Mouse (Mus musculus): Measurements from ENCODE around the gene Ankdd1a.
A peak's percentile ranks its signal among the peaks of the same experiment; 100 is the strongest.

Gene Ankdd1a

DNA sequence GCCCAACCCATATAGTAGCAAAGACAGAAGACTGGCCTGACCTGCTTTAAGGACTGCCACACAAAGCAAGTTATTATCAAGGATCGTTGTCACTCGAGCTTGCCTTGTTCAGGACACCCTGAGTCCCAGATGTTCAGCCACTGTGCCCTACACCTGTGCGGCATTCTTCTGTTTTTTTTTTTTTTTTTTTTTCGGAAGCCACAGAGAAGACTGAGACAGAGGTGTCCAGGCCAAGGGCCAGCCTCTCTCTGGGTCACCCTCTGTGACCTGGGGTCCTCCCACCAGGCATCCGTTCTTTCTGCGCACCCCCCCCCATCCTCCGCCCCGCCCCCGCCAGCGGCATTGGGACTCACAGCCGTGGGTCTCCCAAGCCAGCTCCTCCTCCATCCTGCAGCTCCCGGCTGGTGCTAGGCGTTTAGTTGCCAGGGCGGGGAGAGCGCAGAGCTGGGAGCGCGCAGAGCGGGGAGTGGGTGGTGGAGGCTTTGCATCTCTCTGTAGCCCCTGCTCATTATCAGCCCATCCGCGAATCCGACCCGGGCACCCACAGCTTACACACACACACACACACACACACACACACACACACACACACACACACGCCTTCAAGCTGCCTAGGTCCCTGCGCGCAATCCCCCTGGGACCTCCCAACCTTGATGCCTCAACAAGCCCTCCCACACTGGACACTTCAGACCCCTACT is at the start of gene Ankdd1a:
TSS of gene Ankdd1a (minus strand) at position 387 of the 698 bp plus-strand sequence.
- no peak for DNase-seq (ENCODE audit: low spot score)

DNA sequence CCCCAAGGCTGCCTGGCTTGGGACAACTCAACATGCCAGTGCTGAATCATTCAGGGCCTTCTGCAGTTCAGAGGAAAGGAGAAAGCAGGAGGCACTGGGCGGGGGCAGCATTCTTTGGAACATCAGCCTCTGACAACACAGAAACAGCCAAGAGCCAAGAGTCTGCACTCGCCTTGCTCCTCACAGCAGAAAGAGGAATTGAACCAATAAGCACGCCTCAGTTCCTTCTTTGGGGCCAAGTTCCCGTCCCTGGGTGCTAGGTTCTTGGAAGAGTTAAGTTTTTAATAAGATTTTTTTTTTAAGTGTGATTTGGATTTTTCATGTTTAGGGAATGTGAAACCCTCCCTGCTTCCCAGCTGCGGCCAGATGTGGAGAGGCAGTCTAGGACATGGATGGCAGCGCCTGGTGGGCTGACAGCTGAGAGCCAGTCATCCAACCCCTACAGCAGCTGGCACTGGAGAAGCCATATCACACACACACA is 49.5 kb upstream of the Ankdd1a start:
- no peak for DNase-seq (ENCODE audit: low spot score)

DNA sequence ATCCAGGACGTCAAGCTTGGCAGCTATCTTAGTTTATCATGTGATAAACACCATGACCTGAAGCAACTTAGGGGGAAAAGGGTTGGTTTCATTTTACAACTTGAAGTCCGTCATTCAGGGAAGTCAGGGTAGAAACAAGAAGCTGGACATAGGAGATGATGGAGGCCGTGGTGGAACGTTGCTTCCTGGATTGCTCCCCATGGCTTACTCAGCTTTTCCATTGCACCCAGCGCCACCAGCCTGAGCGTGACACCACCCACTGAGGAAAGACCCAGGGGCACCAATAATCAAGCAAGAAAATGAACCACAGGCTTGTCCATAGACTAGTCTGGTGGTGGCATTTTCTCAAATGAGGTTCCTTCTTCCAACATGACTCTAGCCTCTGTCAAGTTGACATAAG is 48.8 kb upstream of the Ankdd1a start:
- no peak for DNase-seq (ENCODE audit: low spot score)

DNA sequence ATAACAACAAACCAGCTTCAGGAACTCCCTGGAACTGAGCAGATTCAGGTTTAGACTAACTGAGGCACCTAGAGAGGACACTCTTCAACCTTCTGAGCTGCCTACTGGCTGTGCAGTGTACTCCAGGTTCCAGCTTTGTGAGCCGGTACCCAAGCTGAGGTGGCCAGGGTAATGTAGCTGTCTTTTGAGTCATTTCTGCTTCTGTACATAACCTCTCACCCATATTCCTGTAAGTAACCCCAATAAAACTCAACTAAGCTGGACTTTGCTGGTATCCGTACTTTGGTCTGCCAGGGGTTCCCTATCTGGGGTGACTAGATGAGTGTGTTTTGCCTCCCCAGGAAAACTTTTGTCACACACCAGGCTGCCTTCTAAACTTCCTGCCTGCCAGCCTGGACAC is 44.7 kb upstream of the Ankdd1a start:
- no peak for DNase-seq (ENCODE audit: low spot score)

DNA sequence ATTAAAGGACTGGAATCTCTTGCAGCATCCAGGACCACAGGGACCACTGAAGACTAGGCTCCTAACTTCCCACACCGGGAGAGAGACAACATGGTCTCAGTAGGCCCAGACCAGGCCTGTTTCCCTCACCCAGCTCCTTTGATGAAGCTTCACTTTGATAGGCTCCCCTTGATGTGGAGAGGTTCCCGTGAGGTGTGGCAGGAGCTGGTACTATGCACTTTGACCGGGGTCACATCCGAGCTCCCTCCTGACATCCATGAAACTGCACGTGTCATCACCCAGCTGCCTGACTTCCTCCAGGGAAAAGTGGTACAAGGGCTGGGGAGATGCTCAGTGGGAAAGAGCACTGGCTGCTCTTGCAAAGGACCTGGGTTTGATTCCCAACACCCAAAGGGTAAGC is 43.1 kb upstream of the Ankdd1a start:
- no peak for DNase-seq (ENCODE audit: low spot score)

DNA sequence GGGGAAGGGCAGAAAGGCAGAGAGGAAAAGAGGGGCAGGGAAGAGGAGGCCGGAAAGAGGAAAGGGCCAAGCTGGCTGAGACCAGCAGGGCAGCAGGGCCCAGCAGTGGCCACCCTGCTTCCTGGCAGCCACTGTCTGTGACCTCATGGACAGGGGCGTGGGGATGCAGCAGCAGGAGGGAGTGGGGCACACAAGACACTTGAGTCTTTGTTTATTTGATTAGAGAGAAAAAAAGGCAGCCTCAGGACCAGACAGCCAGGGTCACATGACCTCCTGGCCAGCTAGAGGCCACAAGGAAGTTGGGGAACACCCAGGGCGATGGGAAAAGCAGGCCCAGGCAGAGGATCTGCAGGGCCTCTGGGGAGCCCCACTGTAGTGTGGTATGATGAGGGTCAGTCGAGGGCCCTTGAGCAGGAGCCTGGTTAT is 42.1 kb upstream of the Ankdd1a start:
- DNase-seq (ENCODE audit: low spot score) = no peak

DNA sequence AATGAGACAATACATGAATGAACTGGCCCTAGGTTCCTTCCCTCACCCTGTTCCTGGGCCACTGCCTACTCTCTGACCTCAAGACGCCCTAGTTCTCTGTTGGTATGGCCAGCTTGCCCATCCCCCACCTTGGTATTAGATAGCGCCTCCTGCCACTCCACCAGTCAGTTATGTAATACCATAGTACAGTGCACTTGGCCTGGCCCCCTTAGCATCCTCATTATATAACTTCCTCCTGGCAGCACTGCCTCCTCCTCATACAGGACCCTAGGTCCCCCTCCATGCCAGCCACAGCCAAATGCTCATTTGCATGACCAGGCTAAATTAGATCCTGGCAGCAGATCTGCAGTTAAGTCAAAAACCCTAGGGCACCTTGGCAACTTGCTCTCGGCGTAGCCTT is 41.0 kb upstream of the Ankdd1a start:
- no peak for DNase-seq (ENCODE audit: low spot score)

DNA sequence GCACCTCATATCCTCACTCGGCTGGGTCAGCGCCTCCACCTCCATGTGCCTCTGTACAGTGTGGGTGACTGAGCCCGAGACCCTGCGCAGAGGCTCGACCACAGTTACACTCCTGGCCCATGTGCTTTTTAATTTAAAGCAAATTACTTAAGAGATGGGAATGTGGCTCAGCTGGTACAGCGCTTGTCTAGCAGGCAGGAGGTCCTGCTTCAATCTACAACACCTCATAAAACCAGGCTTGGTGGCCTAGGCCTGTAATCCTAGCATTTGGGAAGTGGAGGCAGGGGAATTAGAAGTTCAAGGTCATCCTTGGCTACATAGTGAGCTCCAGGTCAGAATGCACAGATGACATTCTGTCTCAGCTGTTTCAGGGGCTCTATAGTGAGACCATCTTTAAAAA is 38.8 kb upstream of the Ankdd1a start:
- no peak for DNase-seq (ENCODE audit: low spot score)

DNA sequence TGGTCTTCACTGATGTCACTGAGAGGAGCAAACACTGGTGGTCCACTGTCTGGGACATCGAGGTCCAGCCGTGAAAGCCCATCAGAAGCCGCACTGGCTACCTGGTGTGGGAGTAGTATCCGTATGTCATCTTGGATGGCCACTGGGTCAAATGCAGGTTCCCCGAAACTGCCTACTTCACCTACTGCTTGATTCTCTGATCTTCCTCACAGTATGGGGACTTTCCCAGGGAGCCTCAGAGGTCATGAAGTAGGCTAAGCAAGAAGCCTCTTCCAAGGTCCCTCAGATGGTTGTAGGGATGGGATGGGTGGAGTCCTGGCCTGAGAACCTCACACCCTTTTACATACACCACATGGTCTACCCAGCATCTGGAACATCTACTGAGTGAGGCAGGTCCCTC is 37.0 kb upstream of the Ankdd1a start:
- DNase-seq (ENCODE audit: low spot score) = no peak

DNA sequence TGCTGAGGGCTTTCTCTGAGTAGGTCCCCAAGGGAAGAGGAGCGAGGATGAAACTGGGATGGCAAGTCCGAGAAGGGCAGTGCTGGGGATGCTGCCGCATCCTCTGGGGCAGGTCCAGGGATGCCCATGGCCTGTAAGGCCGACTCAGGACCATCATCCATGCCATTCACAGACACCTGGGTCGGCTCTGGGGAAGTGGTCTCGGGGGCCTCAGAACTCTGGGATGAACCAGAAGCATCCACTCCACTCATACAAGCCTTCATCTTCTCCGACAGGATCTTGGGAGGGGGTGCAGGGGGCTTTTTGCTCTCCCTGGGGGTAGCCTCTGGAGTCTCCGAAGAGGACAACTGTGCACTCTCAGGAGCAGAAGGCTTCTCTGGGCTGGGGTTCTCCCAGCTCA is 36.4 kb upstream of the Ankdd1a start:
- no peak for DNase-seq (ENCODE audit: low spot score)

DNA sequence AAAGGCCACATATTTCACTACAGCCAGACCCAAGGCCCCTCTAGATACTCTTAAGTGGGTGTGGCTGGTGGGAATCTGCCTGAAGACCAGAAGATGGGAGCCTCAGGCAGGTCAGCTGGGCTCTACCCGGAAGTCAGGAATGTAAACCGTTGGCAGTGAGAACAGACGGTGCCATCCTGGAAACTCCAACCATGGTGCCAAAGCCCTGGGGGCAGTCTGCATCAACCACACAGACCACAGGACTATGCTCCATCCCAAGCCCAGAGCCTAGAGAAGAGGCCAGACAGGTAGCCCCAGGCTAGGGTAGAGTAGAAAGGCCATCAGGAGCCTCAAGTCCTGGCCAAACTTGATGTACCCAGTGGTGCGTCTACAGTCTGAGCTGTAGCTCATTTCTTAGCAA is 35.6 kb upstream of the Ankdd1a start:
- DNase-seq (ENCODE audit: low spot score) = no peak

DNA sequence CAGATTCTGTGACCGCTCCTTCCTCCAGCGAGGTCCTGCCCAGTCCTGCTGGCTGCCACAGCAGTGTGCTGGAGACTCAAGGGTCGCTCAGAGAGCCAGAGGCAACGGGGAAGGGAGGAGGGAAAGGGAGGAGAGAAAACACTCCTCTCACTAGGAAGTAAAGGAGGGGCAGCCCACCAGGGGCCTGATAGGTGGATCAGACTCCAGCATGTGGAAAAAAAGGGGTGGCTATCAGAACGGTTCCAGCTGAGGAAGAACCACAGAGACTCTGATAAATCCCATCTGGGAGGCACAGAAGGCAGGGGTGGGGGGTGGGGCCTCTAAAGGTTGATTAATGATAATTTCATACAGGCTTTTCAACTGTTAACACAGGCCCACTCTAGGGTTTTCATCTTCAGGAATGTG is 35.0 kb upstream of the Ankdd1a start:
- no peak for DNase-seq (ENCODE audit: low spot score)

DNA sequence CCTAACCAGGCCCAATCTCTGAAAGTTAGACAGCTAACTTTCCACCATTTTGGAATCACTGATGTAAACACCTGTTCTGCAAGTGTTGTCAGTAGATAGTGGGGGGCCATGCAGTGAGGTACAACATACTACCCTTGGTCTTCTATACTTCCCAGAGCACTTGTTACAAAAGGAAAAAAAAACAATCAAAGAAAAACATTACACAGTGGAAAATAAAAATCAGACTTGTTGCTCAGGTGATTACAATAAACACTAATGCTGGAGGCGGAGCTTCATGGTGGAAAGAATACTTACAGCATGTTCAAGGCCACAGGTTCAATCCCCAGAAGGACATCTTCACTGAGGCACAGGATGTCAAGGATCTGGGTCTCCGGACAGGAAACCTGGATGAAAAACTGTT is 32.7 kb upstream of the Ankdd1a start:
- no peak for DNase-seq (ENCODE audit: low spot score)

DNA sequence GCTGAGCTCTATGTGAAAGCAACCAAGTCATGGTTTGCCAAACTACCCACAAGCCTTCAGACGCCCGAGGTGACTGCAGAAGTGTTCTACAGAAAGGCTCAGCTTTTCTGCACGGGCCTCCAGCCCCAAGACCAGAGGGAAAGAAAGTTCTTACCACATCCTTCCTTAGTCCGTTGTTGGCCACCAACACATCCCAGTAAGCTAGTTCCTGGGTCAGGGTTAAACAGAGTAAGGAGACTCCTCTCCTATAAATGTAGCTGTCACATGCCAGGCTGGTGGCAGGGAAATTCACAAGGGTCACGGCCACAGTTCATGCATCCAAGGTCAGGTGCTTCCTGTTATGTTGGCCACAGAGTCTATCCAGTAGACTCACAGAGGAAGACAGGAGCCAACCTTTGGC is 32.1 kb upstream of the Ankdd1a start:
- no peak for DNase-seq (ENCODE audit: low spot score)

DNA sequence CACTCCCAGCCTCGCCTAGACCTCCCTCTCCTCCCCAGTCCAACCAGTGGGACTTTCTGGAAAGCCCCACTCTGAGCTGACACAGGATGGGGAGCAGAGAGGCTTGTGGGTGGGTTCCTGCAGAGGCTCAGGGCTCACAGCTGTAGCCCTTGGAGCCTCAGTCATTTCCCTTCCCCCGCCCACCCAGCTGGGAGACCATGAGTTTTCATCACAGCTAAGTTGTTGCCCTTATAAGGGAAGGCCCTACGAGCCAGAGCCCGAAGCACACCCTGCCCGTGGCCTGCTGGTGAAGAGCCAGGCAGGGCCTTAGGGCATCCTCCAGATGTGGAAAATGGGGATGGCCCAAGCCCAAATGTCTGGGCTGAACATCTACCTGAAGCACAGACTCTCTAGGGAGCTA is 31.0 kb upstream of the Ankdd1a start:
- peak; percentile 58 for DNase-seq (ENCODE audit: low spot score)

DNA sequence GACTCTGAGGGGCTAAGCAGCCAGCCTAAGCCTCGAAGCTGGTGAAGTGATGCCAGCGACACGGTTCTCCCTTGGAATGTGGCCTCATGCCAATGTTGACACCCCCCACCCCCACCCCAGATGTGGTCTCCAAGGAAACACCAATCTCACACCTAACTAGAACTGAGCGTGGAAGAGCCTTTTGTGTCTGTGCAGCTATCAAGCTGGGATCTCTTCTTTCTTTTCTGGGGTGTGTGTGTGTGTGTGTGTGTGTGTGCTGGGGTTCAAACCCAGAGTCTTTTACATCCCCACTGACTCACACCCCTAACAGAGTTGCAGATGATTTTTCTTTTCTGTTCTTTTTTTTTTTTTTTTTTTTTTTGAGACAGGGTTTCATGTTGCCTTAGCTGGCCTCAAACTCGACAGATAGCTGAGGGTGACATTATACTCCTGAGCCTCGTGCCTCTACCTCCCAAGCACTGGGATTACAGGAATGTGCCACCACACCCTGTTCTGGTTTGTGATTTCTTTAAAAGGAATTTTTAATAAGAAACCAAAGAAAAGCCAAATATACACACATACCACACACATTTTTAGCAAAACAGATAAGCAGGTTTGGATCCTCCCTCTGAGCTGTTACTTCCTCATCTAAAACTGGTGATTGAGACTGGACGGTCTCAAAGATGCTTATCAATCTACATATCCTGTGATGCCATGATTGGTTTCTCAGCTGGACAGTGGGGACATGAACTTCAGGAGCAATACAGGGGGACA is 30.3 kb upstream of the Ankdd1a start:
- no peak for DNase-seq (ENCODE audit: low spot score)

DNA sequence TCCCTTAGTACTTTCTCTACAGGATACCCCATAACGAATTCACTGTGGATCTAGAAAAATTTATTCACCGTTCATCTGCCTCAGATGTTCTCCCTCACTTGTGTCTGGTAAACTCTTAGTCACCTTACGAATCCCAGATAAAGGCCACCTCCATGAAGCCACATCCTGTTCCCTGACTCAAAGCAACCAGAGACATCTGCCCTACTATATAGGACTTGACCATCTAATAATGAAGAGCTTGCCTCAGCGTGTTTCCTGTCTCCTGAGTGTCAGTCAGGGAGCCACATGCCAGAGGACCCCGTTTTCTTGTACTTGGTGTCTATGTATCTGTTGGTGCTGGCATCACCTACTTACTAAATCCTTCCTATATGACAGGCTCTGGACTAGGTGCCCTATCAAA is 29.6 kb upstream of the Ankdd1a start:
- no peak for DNase-seq (ENCODE audit: low spot score)

DNA sequence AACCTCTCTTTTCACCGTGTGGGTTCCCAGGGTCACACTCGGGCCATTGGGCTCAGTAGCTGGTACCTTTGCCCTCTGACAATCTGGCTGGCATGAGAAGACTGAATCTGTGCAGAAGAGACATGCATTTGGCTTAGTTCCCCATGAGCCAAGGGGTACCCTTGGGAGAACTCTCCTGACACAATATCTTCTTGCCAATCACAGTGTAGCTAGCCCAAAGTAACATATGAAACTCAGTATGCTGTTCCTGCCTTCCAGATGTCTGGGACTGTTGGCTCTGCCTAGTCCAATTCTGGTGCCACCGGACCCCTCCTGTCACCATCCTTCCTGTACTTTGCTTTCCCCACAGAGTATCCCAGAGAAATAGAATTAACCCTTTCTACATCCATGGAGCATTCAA is 29.1 kb upstream of the Ankdd1a start:
- no peak for DNase-seq (ENCODE audit: low spot score)

DNA sequence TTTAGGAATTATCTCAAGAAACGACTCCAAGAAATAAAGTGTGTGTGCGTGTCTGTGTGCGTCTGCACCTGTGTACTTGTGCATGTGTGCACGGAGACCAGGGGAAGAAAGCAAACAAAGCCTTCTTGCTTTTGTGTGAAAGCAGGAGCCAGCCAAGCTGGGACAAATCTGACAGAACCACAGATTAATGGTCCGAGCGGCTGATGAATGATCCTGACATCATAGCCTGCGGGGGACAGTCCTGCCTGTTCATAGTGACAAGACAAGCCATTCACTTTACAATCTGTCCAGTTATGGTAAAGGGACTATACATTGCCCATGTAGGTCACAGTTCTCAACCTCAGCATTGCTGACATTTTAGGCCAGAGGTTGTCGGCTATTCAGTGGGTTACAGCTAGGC is 28.3 kb upstream of the Ankdd1a start:
- no peak for DNase-seq (ENCODE audit: low spot score)

DNA sequence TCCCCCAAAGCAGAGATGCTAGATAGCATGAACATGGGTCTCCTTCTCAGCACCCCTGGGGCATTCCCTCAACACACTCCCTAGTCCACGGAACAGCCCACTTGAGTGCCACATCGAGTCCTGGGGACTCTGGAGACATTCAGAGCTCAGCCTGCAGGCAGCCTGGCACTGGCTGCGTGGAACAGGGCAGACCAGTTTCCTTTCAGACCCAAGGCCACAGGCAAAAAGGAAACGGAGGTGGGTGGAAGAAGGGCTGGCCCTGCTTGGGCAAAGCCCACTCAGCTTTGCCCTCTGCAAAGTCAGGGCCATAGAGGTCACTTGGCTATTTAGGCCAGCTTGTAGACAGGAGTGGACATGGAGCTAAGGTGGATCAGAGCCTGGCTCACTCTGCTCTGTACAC is 27.9 kb upstream of the Ankdd1a start:
- no peak for DNase-seq (ENCODE audit: low spot score)

DNA sequence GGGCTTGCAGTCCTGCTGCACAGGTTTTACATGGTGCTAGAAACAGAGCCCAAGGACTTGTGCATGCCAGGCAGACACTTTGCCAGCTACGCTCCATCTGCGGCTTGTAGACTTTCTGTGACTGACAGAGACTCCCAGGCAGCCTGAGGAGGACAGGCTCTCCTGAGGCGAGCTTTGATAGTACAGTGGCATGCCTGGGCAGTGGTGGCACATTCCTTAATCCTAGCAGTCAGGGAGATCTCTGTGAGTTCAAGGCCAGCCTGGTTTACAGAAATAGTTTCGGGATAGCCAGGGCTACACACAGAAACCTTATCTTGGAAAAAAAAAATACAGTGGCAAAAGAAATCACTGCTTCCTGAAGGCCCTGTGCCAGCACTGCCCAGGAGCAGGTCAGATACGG is 27.1 kb upstream of the Ankdd1a start:
- no peak for DNase-seq (ENCODE audit: low spot score)

DNA sequence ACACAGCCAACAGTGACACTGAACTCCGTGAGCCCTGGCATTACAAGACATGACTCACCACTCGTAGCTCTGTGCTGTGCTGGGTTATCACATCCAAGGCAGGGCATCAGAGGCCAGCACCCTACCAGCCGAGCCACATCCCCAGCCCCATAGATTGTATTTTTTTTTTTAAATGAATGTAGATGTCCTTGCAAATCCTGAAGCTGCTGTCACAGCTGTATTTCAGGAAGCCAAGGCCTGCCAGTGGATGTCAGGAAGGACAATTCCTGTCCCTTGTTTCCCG is 26.4 kb upstream of the Ankdd1a start:
- DNase-seq (ENCODE audit: low spot score) = no peak

DNA sequence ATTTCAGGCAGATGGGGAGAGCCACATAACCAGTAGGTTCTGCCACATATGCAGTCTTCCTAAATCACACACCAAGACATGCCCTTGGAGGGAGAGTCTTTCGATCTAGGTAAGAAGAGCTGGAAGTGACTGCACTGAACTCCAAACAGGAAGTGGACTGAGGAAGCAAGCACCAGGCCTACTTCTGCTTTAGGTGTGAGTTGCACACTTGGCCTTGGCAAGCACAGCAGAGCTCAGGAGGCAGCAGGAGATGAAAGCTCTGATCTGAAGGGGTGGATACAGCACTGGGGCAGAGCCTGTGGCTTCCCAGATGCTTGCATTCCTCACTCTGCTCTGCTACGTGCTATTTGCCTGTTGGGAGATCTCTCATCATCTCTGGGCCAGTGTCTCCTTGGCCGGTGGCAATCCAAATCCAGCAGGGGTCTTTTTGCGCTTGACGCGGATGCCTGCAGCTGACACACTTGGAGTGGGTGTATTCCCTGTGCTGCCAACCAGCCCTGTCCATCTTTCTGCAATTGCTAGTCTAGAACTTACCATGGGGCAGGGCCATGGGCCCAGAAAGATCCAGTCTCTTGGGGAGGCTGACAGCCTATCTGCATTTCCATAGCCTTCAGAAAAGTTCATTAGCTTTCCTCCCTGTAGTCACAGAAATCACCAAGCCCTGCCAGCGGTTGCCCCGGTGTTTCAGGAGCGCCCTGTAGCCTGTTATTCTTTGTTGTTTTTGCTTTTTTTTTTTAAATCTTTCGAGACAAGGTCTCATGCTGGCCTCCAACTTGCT is 25.8 kb upstream of the Ankdd1a start:
- DNase-seq (ENCODE audit: low spot score) = no peak
